Mouse (Mus musculus) gastrocnemius, postnatal 25 days (tissue): ENCODE measurements around the gene Txn1. TPM values are rescaled to one million over a fixed set of nuclear protein-coding genes. Genes with fewer than 3 reads are reported as not detected.

ENCODE experiments used
- DNase-seq: peaks from one replicate; pipeline ENCODE4 v3.0.0; 2022
- long read RNA-seq, 2 experiments: library from polyadenylated mRNA; stranded (forward); transcript quantifications; one replicate each; pipeline ENCODE4 v2.0.0; 2021
- total RNA-seq, 2 experiments: library from RNA; stranded (reverse); gene quantifications; 1 replicate in 1 of 2; 2 replicates in 1 of 2; pipeline ENCODE4 v1.2.3; 2021

Gene Txn1
- 10 to 100 TPM; 74.5 to 79.1 TPM for total RNA-seq
- long read RNA-seq, experiment 1, transcript Txn1-201 (5 exons, 1,051 nt) = major isoform, 84 of 86 reads
- long read RNA-seq, experiment 1, partial matches to known transcripts = 0 of 86 reads
- long read RNA-seq, experiment 1, other reads (novel, unspliced or antisense) = 2 of 86 reads
- long read RNA-seq, experiment 2, transcript Txn1-201 (5 exons, 1,051 nt) = major isoform, 82 of 86 reads
- long read RNA-seq, experiment 2, partial matches to known transcripts = 1 of 86 reads
- long read RNA-seq, experiment 2, other reads (novel, unspliced or antisense) = 3 of 86 reads

GRCm38 (mm10) chr4:57956029-57956960, at the start of gene Txn1:
TSS of gene Txn1 (minus strand) at chr4:57956411.
- peak; percentile 97 for DNase-seq

GRCm38 (mm10) chr4:58003501-58003900, 47.3 kb upstream of the Txn1 start:
- DNase-seq = no peak

DNA sequence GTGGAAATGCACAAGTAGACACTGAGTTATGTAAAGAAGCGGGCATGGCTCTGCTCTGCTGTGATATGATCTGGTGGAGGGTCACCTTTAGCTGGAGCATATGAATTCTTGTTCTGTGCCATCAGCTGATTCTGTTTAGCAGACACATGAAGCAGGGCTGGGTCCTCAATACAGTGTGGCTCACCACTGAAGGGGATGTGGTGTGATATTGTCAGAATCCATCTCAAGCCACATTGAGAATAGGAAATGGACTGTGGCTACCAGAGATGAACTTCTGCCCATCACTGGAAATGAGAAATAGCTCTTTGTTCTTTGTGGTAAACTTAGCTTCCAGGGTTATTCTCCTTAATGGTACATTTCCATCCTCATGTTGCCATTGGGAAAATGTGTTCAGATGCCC, 35.2 kb upstream of the Txn1 start:
- no peak for DNase-seq

DNA sequence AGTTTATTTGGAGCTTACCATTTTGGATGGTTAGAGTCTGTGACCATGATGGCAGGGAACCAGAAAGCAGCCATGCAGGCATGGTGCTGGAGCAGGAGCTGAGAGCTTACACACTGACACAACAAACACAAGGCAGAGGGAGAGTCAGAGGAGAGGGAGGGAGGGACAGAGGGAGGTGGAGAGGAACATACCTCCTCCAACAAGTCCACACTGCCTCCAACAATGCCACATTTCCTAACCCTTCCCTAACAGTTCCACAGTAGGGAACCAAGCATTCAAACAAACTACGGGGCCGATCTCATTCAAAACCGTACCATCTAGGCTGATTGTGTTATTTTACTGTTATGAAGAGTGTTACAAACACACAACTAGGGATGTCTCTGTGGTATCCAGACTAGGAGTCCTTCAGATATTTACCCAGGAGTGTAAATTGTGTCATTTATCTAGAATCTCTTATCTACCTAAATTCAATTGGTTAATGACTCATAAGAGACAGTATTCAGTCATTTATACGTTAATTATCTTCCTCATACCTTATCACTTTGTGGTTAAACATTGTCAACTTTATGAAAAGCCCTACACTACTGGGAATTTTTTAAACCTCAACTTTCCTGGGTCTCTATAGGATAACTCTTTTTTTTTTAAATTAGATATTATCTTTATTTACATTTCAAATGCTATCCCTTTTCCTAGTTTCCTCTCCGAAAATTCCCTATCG, 18.3 kb upstream of the Txn1 start:
- no peak for DNase-seq

DNA sequence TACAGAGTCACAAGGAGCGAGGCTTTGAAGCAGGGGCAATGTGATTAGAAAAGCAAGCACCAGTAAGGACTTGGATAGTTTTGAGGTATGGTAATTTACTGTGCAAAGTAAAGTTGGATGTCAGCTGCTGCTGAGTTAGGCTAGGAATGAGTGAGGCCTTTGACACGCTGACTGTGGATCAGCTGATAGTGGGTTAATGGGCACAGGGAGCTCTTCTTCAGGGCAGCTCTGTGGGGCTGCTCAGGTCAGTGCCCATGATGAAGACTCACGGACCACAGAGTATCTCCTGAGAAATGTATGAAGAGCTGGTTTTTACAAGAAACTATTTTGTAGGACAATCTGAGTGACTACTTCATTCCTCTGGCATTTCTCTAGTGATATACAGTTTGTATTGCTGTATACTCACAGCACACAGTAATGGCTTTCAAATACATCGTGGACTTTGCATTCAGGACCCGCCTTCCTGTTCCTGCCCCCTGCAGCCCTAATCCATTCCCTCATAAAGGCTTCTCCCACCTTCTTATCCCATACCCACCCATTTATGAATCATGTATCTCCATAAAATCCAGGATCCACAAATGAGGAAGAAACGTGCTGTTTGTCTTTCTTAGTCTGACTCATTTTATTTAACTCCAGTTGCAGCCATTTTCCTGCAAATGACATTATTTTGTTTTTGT, 17.5 kb upstream of the Txn1 start:
- no peak for DNase-seq

DNA sequence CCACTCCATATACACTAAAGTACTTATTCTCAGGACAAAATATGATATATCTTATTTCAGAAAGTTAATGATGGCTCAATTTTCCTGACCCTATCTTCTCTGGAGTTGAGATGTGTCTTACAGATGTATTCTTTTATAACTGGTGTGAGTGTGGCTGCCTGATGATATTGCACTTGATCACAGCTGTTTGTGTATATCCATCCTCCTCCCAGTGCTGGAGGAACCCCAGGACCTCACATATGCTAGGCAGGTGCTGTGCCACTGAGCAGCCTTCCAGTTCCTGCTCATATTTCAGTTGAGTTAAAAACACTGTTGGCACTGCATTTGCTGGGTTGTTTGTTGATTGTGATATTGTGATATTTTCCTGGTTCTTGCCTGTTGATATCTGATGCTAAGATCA, 14.1 kb upstream of the Txn1 start:
- no peak for DNase-seq

- DNase-seq = no peak
Observed at GRCm38 (mm10) chr4:57967195-57967594, 11.0 kb upstream of the Txn1 start.

DNA sequence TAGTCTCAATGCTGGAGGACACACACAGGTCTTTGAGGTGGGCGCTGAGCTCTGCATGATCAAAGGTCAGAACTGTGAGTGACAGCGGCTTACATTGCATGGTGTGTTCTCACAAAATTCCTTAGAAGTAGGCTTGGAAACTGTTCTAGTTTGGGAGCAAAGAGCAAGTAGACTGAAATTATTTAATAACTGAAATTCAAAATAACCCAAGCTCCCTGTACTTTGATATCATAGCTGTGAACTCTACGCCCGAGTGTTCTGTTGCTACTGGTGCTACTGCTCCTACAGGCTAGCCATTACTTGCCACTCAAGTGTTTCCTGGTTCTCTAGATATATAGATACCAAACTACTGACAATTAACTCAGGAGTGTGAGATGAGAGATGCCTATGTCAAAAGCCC, 9.3 kb upstream of the Txn1 start:
- DNase-seq = no peak

DNA sequence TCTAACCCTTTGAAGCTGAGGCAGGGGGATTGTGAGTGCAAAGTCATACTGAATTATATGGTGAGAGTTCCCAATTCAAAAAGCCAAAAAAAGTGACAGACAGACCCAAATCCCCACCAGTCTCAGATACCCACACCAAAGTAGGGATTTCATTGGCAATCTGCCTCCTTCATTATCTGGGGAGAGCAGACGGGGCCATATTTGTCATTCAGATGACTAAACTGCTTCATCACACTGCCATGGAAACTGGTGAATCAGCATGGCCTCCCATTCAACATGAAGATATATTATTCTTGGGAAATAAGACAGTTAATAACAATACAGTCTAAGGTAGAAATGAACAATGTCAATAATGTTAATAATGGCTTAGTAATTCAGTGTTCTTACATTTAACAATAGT, 7.9 kb upstream of the Txn1 start:
- DNase-seq = no peak

DNA sequence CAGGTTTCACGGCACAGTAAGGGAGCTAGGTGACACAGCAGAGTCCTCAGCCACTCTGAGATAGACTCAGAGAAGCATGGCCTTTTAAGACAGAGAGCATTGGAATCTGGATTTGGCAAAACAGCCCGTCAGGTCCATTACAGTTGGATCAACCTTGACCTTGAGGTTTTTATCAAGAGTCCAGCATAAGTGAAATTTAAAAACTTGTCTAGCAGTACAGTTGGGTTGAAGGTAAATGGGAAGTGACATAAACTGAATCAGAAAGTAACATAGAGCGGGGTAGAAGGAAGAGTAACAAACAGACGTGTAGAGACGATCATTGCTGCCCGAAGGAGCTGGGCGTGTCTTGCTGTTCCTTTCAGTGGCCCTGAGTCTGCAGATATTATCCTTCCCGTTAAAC, 2.8 kb upstream of the Txn1 start:
- no peak for DNase-seq

DNA sequence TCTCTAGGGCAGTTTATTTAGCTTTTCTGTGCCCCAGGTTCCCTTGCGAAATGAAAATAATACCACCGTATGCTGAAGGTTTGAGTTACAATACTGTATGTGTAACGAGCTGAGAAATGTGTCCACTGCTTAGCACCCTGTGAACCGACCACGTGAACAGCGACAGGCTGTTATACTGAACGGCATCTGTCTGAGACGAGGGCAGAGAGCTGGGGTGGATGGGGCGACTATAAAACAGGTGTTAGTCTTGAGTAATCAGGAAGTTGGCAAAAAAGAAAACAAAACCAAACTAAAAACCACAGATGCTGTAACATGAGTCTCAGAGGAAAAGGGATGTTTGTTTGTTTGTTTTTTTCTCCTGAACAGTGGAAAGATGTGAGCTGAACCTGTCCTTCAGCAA, 1.9 kb upstream of the Txn1 start:
- DNase-seq = no peak

DNA sequence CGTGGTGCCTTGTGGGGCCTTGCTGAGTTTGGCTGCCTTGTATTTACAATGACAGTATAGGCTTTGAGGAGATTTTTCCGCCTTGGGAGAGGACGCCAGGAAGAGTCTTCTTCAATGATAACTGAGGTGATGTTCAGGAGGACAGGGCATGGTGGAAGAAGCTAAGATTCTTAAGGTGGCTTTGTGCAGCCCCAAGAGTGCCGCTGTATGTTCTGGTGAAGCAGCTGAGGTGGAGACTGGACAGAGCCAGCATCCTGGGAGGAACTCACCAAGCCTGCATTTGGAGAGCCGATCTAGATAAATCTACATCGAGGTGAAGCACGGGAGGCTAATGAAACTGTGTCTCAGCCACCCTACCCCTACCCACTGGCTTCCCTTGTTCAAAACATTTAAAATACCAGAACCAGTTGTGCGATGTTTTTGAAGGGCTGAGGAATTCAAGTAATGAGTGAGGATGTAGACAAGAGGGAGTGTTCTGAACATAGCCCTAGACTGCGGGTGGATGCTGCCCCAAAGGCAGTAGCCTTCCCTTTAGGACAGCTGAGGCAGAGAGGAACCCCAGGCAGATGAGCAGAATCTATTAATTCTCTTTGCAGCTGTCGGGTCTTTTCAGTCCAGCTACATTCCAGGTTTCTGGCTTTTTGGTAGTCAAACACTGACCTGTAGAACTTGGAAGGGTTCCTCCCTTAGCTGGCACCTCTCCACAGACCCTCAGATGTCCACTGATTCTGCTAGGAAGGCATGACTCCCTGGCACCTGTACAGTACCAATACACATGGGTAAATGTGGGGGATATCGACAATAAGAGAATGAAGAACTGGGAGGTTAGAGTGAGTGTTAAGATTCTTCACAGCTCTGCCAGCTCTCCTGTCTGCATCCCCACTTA, 1.2 kb upstream of the Txn1 start:
- DNase-seq = no peak

DNA sequence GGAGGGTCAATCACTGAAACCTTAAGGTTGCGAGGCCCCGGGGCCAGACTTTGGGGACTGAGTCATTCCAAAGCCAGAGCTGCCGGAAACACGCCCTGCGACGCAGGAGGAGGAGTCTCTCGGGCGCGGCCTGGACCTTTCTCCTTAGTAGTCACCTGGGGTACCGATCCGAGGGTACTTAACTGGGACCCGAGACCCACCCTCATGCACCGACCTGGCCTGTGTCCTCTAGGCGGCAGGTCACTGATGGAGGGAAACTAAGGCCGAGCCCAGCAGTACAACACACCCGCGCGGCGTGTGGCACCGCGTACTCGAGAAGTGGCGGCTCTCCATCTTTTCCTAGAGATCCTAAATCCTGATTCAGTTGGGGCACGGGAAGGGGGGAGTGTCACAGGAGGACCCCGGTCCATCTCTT, 660 bp downstream of the Txn1 start:
- peak; percentile 48 for DNase-seq

GRCm38 (mm10) chr4:57954991-57955390, 1.2 kb downstream of the Txn1 start:
- no peak for DNase-seq

DNA sequence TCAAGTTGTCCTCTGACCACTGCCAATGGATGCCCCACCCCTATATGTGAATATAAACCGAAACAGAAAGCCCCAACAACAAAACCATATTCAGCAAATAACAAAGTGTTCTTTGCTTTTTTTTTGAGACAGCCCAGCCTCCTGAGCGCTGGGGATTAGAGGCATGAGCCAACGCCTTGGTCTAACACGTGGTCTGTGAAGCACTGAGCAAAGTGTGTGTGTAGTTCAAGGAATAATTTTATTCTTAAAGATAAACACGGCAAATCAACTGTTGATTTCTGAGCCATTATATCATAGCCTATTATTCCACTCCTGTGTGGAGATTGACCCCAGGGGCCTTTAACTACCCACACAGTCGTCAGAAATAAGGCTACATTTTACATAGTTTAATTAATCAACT, 1.6 kb downstream of the Txn1 start:
- DNase-seq = no peak

GRCm38 (mm10) chr4:57953796-57954195, 2.4 kb downstream of the Txn1 start:
- no peak for DNase-seq

DNA sequence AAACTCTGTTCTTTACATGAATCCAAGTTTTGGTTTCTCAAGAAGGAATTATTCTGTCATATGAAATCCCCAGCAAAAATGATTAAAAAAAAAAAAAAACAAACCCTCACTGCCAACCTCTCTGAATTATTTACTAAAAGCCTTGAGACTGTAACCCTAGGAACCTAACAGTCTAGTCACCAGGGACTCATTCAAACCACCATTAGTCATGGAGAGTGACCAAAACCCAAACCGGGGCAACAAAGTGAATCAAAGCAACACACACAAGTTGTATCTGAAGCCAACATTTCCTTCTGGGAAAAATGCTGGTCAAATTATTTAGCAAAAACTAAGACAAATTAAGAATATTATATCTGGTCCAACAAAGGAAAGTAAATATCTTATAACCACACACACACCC, 3.3 kb downstream of the Txn1 start:
- DNase-seq = no peak

DNA sequence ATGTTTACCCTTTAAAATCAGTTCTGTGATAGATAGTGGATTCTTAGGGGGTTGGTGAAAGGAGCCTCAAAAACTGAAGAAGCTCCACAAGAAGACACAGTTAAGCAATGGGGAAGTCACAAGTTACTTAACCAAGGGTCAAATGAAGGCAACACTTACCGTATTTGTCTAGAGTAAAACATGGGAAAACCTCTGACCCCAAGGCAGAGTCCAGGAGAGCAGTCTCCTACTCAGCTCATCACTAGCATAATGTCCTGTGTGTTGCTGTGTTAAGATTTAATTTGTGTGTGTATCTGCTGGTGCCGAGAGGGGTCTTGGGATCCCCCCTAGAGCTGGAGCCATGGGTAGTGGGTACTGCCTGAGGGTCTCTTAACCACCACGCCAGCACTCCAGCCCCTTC, 3.8 kb downstream of the Txn1 start:
- no peak for DNase-seq

GRCm38 (mm10) chr4:57949866-57950265, 6.3 kb downstream of the Txn1 start:
- no peak for DNase-seq

DNA sequence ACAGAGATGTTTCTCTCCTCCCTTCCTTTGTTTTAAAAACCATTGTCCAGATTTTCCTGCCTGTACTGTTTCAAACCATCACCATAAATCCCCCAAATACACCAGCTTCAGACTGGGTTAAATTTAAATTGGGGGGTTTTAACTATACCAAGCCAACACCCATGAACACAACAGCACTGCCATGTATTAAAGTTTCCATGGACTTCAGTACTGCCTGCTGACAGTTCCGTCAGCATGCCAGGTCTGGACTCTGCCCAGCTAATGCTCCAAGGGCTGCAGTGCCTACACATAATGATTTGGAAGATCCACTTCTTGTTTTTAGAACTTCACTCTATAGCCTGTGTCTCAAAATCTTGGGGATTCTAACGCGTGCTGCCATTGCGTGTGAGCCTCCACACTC, 8.7 kb downstream of the Txn1 start:
- no peak for DNase-seq

DNA sequence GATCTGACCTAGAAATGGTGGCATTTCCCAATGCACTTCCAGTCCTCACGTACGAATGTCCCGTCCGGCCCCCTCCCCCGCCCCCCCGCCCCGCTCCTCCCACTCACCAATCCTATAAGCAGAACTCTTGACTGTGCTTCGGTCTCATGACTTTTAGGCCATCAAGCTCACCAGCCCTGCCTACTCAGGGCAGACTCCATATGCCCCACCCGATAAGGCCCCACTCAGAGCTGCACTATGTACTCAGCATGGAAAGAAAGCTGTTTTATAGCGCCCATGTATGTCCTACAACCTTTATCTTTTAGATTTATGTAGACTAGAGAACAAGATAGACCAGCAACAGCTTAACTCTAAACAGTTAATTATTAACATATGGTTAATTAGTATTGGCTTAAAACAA, 9.2 kb downstream of the Txn1 start:
- DNase-seq = no peak
